Mouse (Mus musculus): ENCODE measurements around the gene Maob. TPM values are rescaled to one million over a fixed set of nuclear protein-coding genes. Genes with fewer than 3 reads are reported as not detected.

Gene Maob
- polyA plus RNA-seq, 1 experiment from 2014 or later, result 3.3 TPM

GRCm38 (mm10) chrX:16748932-16749331 lies 68.2 kb downstream of the Maob start:
- H3K4me1 ChIP-seq (replicated peaks), result no peaks in the 10 kb centered on the region
- WGBS, result 71% methylated on average over 1 of the region's 1 CpGs

GRCm38 (mm10) chrX:16714033-16714432 lies 103.1 kb downstream of the Maob start:
- ATAC-seq (ENCODE audit: low read depth), result no peak

More at GRCm38 (mm10) chrX:16748932-16749331, 68.2 kb downstream of the Maob start:
- no peaks in the 10 kb centered on the region for H3K36me3 ChIP-seq
- H3K4me3 ChIP-seq, result no peak overlapping the region
- no peak for ATAC-seq (ENCODE audit: low read depth)
- H3K9me3 ChIP-seq, result no peaks in the 10 kb centered on the region
- no peak overlapping the region for H3K4me2 ChIP-seq
- H3K27me3 ChIP-seq, result no peaks in the 10 kb centered on the region
- no peak overlapping the region for H3K9ac ChIP-seq
- no peak overlapping the region for H3K27ac ChIP-seq (replicated peaks)

GRCm38 (mm10) chrX:16706094-16706493 lies 111.1 kb downstream of the Maob start:
- ATAC-seq (ENCODE audit: low read depth), result no peak

More at GRCm38 (mm10) chrX:16714033-16714432, 103.1 kb downstream of the Maob start:
- Histone ChIP-seq H3K36me3 (no peaks in the 10 kb centered on the region), H3K4me3 (no peak overlapping the region), H3K9me3 (no peaks in the 10 kb centered on the region), H3K27me3 (no peaks in the 10 kb centered on the region), H3K9ac (no peak overlapping the region), H3K4me1 (replicated peaks) (no peaks in the 10 kb centered on the region), H3K27ac (replicated peaks) (no peak overlapping the region), H3K4me2 (no peak overlapping the region)
- WGBS, result 78% methylated on average over 1 of the region's 1 CpGs

More at GRCm38 (mm10) chrX:16706094-16706493, 111.1 kb downstream of the Maob start:
- Histone ChIP-seq H3K4me1 (replicated peaks) (no peaks in the 10 kb centered on the region), H3K4me3 (no peak overlapping the region), H3K9me3 (no peaks in the 10 kb centered on the region), H3K27me3 (no peaks in the 10 kb centered on the region), H3K36me3 (no peaks in the 10 kb centered on the region), H3K27ac (replicated peaks) (no peak overlapping the region), H3K9ac (no peak overlapping the region), H3K4me2 (no peak overlapping the region)
- WGBS, result 78% methylated on average over 1 of the region's 1 CpGs

Other genes starting within 250 kb of the Maob start
- 16.2 and 17.5 TPM in 2 replicates for gene Maoa, start 197.7 kb downstream of the Maob start, polyA plus RNA-seq (2015; fragmentation: Nextera tagmentation; extraction: Ambion mirVana)
- 8.6 and 8.8 TPM in 2 replicates for gene Ndp, start 94.4 kb upstream of the Maob start, polyA plus RNA-seq (2015; fragmentation: Nextera tagmentation; extraction: Ambion mirVana)

Measured in neural tube, embryonic 13.5 days (tissue).